Mouse (Mus musculus) gastrocnemius, adult 2 months (tissue): ENCODE measurements at regions not wholly inside any gene's neighbourhood (a gene's known extent, or its start where the extent isn't known, plus 50 kb on each side); places are given as distances from the start of the nearest gene placed in this dataset.

Source experiments
- DNase-seq: peaks from one replicate; pipeline ENCODE4 v3.0.0; 2022
- H3K27ac ChIP-seq: fragments of 200-600 bp; 2 replicates; pipeline ENCODE4 v1.8.1; 2022; ENCODE audit warnings: mild to moderate bottlenecking
- H3K4me3 ChIP-seq: fragments of 200-600 bp; 2 replicates; pipeline ENCODE4 v1.8.1; 2022; ENCODE audit warnings: mild to moderate bottlenecking, moderate library complexity
- CTCF ChIP-seq: fragments of 200-600 bp; IDR thresholded peaks from 2 replicates; pipeline ENCODE4 v1.8.1; 2022; ENCODE audit warnings: antibody characterized with exemption, mild to moderate bottlenecking, moderate library complexity
- intact Hi-C: fragments of 180-260 bp; cut with DNase I; formaldehyde crosslinking; loops from one replicate; pipeline ENCODE4 v1.15.1; 2025

- no peak overlapping the region for H3K4me3 ChIP-seq
- no peak for DNase-seq
- TF ChIP-seq CTCF, result no peak
- no peak overlapping the region for H3K27ac ChIP-seq
- intact Hi-C loops, result no loop called here
These were observed 121.9 kb upstream of the Vstm2b start for GRCm38 (mm10) chr7:40776220-40776619.

GRCm38 (mm10) chr7:40784906-40785305 lies 113.2 kb upstream of the Vstm2b start:
- no peak for TF ChIP-seq CTCF

GRCm38 (mm10) chr7:40786758-40787157 lies 111.4 kb upstream of the Vstm2b start:
- intact Hi-C loops, result no loop called here
- TF ChIP-seq CTCF, result peak; percentile 16; the same call in 1 of the 2 replicates

More at GRCm38 (mm10) chr7:40784906-40785305, 113.2 kb upstream of the Vstm2b start:
- no peak for DNase-seq
- H3K27ac ChIP-seq, result no peak overlapping the region
- no peak overlapping the region for H3K4me3 ChIP-seq
- intact Hi-C loops, result no loop called here

GRCm38 (mm10) chr7:40788486-40788885 lies 109.6 kb upstream of the Vstm2b start:
- intact Hi-C loops, result no loop called here
- no peak for DNase-seq
- Histone ChIP-seq H3K27ac (no peak overlapping the region), H3K4me3 (no peak overlapping the region)
- TF ChIP-seq CTCF, result no peak

More at GRCm38 (mm10) chr7:40786758-40787157, 111.4 kb upstream of the Vstm2b start:
- Histone ChIP-seq H3K27ac (no peak overlapping the region), H3K4me3 (no peak overlapping the region)
- DNase-seq, result no peak

GRCm38 (mm10) chr7:40794458-40795207 lies 103.5 kb upstream of the Vstm2b start:
- intact Hi-C loops, result no loop called here
- Histone ChIP-seq H3K27ac (no peak overlapping the region), H3K4me3 (no peak overlapping the region)
- TF ChIP-seq CTCF, result no peak
- DNase-seq, result no peak

- intact Hi-C loops, result no loop called here
- H3K27ac ChIP-seq, result no peak overlapping the region
- TF ChIP-seq CTCF, result no peak
- no peak for DNase-seq
- no peak overlapping the region for H3K4me3 ChIP-seq
These were observed 98.3 kb upstream of the Vstm2b start for GRCm38 (mm10) chr7:40799794-40800193.

GRCm38 (mm10) chr7:40801291-40801690 lies 96.8 kb upstream of the Vstm2b start:
- Histone ChIP-seq H3K27ac (no peak overlapping the region), H3K4me3 (no peak overlapping the region)
- no peak for TF ChIP-seq CTCF
- DNase-seq, result no peak
- intact Hi-C loops, result no loop called here

- no peak overlapping the region for H3K4me3 ChIP-seq
- no peak for DNase-seq
- no peak overlapping the region for H3K27ac ChIP-seq
- intact Hi-C loops, result no loop called here
- TF ChIP-seq CTCF, result no peak
These were observed 92.9 kb upstream of the Vstm2b start for GRCm38 (mm10) chr7:40805211-40805610.

GRCm38 (mm10) chr7:40805866-40806265 lies 92.3 kb upstream of the Vstm2b start:
- intact Hi-C loops, result no loop called here
- Histone ChIP-seq H3K4me3 (no peak overlapping the region), H3K27ac (no peak overlapping the region)
- TF ChIP-seq CTCF, result no peak
- no peak for DNase-seq

- no peak for DNase-seq
- TF ChIP-seq CTCF, result no peak
- H3K27ac ChIP-seq, result no peak overlapping the region
- H3K4me3 ChIP-seq, result no peak overlapping the region
- intact Hi-C loops, result no loop called here
These were observed 85.2 kb upstream of the Vstm2b start for GRCm38 (mm10) chr7:40812952-40813351.

- no peak for DNase-seq
- TF ChIP-seq CTCF, result no peak
- Histone ChIP-seq H3K27ac (no peak overlapping the region), H3K4me3 (no peak overlapping the region)
- intact Hi-C loops, result no loop called here
These were observed 72.9 kb upstream of the Vstm2b start for GRCm38 (mm10) chr7:40825141-40825742.

GRCm38 (mm10) chr7:40829526-40829925 lies 68.6 kb upstream of the Vstm2b start:
- no peak overlapping the region for H3K27ac ChIP-seq
- no peak for TF ChIP-seq CTCF
- DNase-seq, result no peak
- intact Hi-C loops, result no loop called here
- no peak overlapping the region for H3K4me3 ChIP-seq

- Histone ChIP-seq H3K27ac (no peak overlapping the region), H3K4me3 (no peak overlapping the region)
- intact Hi-C loops, result no loop called here
- no peak for DNase-seq
- TF ChIP-seq CTCF, result no peak
These were observed 66.5 kb upstream of the Vstm2b start for GRCm38 (mm10) chr7:40831583-40831982.

- DNase-seq, result no peak
- Histone ChIP-seq H3K27ac (no peak overlapping the region), H3K4me3 (no peak overlapping the region)
- TF ChIP-seq CTCF, result no peak
- intact Hi-C loops, result no loop called here
These were observed 55.7 kb upstream of the Vstm2b start for GRCm38 (mm10) chr7:40842344-40842992.
